Mouse (Mus musculus) intestine, postnatal 0 days (tissue): ENCODE results near the gene Usp43. TPM values are rescaled to one million over a fixed set of nuclear protein-coding genes. Genes with fewer than 3 reads are reported as not detected.
A peak's percentile ranks its signal among the peaks of the same experiment; 100 is the strongest.

ENCODE experiments used
- ATAC-seq: fragments of 200-750 bp; cut with Nextera tagmentation; 2 replicates; pipeline ENCODE4 v1.8.0; 2017; ENCODE audit warnings: mild to moderate bottlenecking, moderate TSS enrichment, moderate library complexity
- H3K27ac ChIP-seq: fragments of 300-500 bp; sonication (generic); 2 replicates; pipeline ENCODE4 v1.5.1; 2014; ENCODE audit warnings: mild to moderate bottlenecking, low read depth, low read length, moderate library complexity
- H3K27me3 ChIP-seq: fragments of 300-500 bp; sonication (generic); replicated peaks from 2 replicates; pipeline ENCODE4 v1.6.1; 2014; ENCODE audit warnings: low read length, mixed read lengths; ENCODE audit not compliant: control insufficient read depth, insufficient read depth
- H3K36me3 ChIP-seq: fragments of 300-500 bp; sonication (generic); 2 replicates; pipeline ENCODE4 v1.6.1; 2014; ENCODE audit warnings: mild to moderate bottlenecking, moderate library complexity; ENCODE audit not compliant: control insufficient read depth, insufficient read depth
- H3K4me1 ChIP-seq: fragments of 300-500 bp; sonication (generic); replicated peaks from 2 replicates; pipeline ENCODE4 v1.6.1; 2014; ENCODE audit warnings: antibody characterized with exemption, low read length, mixed read lengths; ENCODE audit not compliant: control insufficient read depth, insufficient read depth
- H3K4me2 ChIP-seq: fragments of 300-500 bp; sonication (generic); replicated peaks from 2 replicates; pipeline ENCODE4 v1.6.1; 2014; ENCODE audit warnings: low read depth, mild to moderate bottlenecking, moderate library complexity
- H3K4me3 ChIP-seq: fragments of 300-500 bp; sonication (generic); 2 replicates; pipeline ENCODE4 v1.5.1; 2014; ENCODE audit warnings: low read depth, low read length
- H3K9ac ChIP-seq: fragments of 300-500 bp; sonication (generic); 2 replicates; pipeline ENCODE4 v1.6.1; 2014; ENCODE audit warnings: mild to moderate bottlenecking, low read depth, low read length
- H3K9me3 ChIP-seq: fragments of 300-500 bp; sonication (generic); 2 replicates; pipeline ENCODE4 v1.6.1; 2016; ENCODE audit warnings: mixed run types; ENCODE audit not compliant: control insufficient read depth
- CTCF ChIP-seq: sonication (generic); IDR thresholded peaks from 2 replicates; pipeline ENCODE4 v1.5.1; 2016; ENCODE audit warnings: low read depth, mild to moderate bottlenecking, control low read depth, antibody characterized with exemption, moderate library complexity
- WGBS: fragments of 180-500 bp; shearing (Covaris S2); extraction: QIAGEN DNeasy Blood & Tissue Kit; methylation state at CpG from one replicate; pipeline ENCODE4 v1.1.7; 2014; 5-methylcytosine and 5-hydroxymethylcytosine counted together
- polyA plus RNA-seq: library from polyadenylated mRNA; unstranded; fragments of >200 nt; fragmentation: Nextera tagmentation; extraction: Ambion mirVana; gene quantifications from 2 replicates; pipeline ENCODE4 v1.2.1, GENCODE M21; 2015

Usp43 gene
- polyA plus RNA-seq, 1 experiment from 2014 or later: 4.0 TPM

DNA sequence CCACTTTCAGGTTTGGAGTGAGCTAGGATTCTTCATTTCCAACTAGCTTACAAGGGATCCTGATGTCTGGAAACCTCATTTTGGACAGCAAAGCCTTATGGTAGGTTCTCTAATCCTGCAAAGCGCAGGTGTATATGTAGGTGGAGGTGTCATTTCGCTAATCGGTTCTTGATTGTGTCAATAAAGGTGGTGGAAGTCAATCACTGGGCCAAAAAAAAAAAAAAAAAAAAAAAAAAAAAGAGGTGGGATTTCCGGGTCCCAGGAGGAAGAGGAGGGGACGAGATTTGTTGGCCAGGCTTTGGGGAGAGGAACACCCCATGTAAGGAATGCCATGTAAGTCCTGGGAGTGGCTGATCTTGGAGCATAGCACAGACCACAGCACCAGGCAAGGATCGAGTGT, 32.5 kb upstream of the Usp43 start:
- H3K9me3 ChIP-seq: no peaks in the 10 kb centered on the region
- H3K4me3 ChIP-seq: no peak overlapping the region
- no peaks in the 10 kb centered on the region for H3K36me3 ChIP-seq
- no peaks in the 10 kb centered on the region for H3K4me1 ChIP-seq
- no peak for ATAC-seq
- no peak overlapping the region for H3K4me2 ChIP-seq
- no peak overlapping the region for H3K27ac ChIP-seq
- H3K9ac ChIP-seq: no peak overlapping the region
- WGBS: 83% methylated on average over 6 of the region's 6 CpGs
- no peaks in the 10 kb centered on the region for H3K27me3 ChIP-seq
- TF ChIP-seq CTCF: no peak

DNA sequence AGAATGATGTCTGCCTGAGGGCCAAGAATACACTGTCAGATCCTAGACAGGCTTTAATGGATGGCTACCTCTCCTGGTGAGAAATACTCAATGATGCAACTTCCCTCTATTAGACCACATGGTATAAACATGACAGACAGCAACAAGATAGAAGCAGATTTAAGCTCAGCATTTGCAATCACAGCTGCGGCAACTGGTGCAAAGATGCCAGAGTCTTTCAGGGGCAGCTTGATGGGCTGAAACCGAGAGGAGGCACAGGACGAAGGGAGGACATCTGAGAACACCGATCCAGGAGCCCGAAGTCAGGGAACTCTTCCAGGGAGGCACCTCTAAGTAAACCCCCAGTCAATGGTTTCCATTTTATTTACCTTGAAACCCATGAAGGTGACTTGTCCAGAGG, 31.7 kb upstream of the Usp43 start:
- Histone ChIP-seq H3K27me3 (no peaks in the 10 kb centered on the region), H3K36me3 (no peaks in the 10 kb centered on the region), H3K9ac (no peak overlapping the region), H3K4me3 (no peak overlapping the region), H3K27ac (no peak overlapping the region), H3K4me2 (no peak overlapping the region), H3K9me3 (no peaks in the 10 kb centered on the region), H3K4me1 (no peaks in the 10 kb centered on the region)
- 78% methylated on average over 5 of the region's 5 CpGs for WGBS
- TF ChIP-seq CTCF: no peak
- ATAC-seq: no peak

- WGBS: 88% methylated on average over 9 of the region's 9 CpGs
- H3K4me2 ChIP-seq: no peak overlapping the region
- no peaks in the 10 kb centered on the region for H3K27me3 ChIP-seq
- H3K9me3 ChIP-seq: no peaks in the 10 kb centered on the region
- H3K4me3 ChIP-seq: no peak overlapping the region
- no peaks in the 10 kb centered on the region for H3K4me1 ChIP-seq
- H3K9ac ChIP-seq: no peak overlapping the region
- no peak overlapping the region for H3K27ac ChIP-seq
- no peaks in the 10 kb centered on the region for H3K36me3 ChIP-seq
- no peak for TF ChIP-seq CTCF
- no peak for ATAC-seq
Measured at GRCm38 (mm10) chr11:67949475-67949874, 27.5 kb upstream of the Usp43 start.

- H3K4me3 ChIP-seq: no peak overlapping the region
- H3K36me3 ChIP-seq: no peaks in the 10 kb centered on the region
- ATAC-seq: no peak
- no peak overlapping the region for H3K4me2 ChIP-seq
- no peak overlapping the region for H3K9ac ChIP-seq
- no peak overlapping the region for H3K27ac ChIP-seq
- H3K4me1 ChIP-seq: no peaks in the 10 kb centered on the region
- TF ChIP-seq CTCF: no peak
- H3K27me3 ChIP-seq: no peaks in the 10 kb centered on the region
- no peaks in the 10 kb centered on the region for H3K9me3 ChIP-seq
- 41% methylated on average over 3 of the region's 3 CpGs for WGBS
Measured at GRCm38 (mm10) chr11:67948229-67948628, 26.3 kb upstream of the Usp43 start.

- Histone ChIP-seq H3K9ac (no peak overlapping the region), H3K4me3 (no peak overlapping the region), H3K36me3 (no peaks in the 10 kb centered on the region), H3K9me3 (no peaks in the 10 kb centered on the region), H3K27me3 (no peaks in the 10 kb centered on the region), H3K4me2 (no peak overlapping the region), H3K27ac (no peak overlapping the region), H3K4me1 (no peaks in the 10 kb centered on the region)
- no peak for ATAC-seq
- WGBS: 82% methylated on average over 3 of the region's 3 CpGs
- no peak for TF ChIP-seq CTCF
Measured at GRCm38 (mm10) chr11:67932156-67932555, 10.2 kb upstream of the Usp43 start.

DNA sequence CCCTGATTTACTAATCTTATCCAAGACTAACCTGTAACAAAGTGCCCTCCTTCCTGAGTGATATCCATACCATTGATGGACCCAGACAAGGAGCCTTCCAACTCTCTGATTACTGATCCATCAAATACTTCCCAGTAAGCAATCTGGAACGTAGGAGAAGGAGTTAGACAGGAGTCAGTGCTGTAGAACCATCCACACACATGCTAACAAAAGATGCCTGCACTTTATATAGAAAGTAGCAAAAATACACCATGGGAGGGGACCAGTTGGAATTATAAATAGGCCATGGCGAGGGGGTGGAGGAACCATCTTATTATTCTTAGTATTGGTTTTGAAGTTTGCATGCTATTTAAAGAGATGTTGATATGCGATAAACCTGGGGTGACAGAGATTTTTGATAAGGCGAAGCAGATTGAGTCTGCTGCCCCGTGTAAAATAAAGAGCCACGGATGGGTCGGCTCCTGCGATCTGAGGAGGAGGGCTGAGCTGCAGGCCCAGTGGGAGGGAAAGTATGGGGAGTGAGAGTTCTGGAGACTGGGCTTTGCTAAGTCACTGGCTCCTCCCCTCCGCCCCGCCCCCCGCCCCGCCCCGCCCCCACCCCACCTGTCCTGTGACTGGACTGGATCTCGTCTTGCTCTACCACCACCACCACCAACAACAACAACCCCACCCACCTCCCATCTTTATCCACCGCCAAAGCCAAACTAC, 4.5 kb upstream of the Usp43 start:
- no peak for TF ChIP-seq CTCF
- 19% methylated on average over 13 of the region's 15 CpGs for WGBS
- peak overlapping the region; percentile 9; the same call in 1 of the 2 replicates for H3K27ac ChIP-seq

More for the DNA sequence above, 4.5 kb upstream of the Usp43 start:
- no peaks in the 10 kb centered on the region for H3K27me3 ChIP-seq
- no peak overlapping the region for H3K9ac ChIP-seq
- H3K9me3 ChIP-seq: no peaks in the 10 kb centered on the region
- 0 out of 2 replicates have a peak, but pooled peaks cover 2% of the 10 kb centered on the region for H3K4me1 ChIP-seq
- no peak overlapping the region for H3K4me3 ChIP-seq
- no peak for ATAC-seq
- no peak overlapping the region; the same call in 1 of the 2 replicates for H3K4me2 ChIP-seq
- no peaks in the 10 kb centered on the region for H3K36me3 ChIP-seq
